Mouse (Mus musculus) retina, postnatal 1 day (tissue): ENCODE data around the gene Fbn1.

Experiments used
- DNase-seq: peaks from one replicate; pipeline ENCODE4 v3.0.0-alpha.2; 2012

Fbn1 gene

GRCm38 (mm10) chr2:125507893-125508292 lies at the start of gene Fbn1:
Gene Fbn1, minus strand, starts transcription at chr2:125507993.
- no peak for DNase-seq

- no peak for DNase-seq
Measured at GRCm38 (mm10) chr2:125555830-125556229, 48.0 kb upstream of the Fbn1 start.

GRCm38 (mm10) chr2:125548806-125549578 lies 41.2 kb upstream of the Fbn1 start:
- no peak for DNase-seq

GRCm38 (mm10) chr2:125544986-125545385 lies 37.2 kb upstream of the Fbn1 start:
- DNase-seq: no peak

GRCm38 (mm10) chr2:125543646-125544045 lies 35.9 kb upstream of the Fbn1 start:
- DNase-seq: no peak

- no peak for DNase-seq
Measured at GRCm38 (mm10) chr2:125541451-125541850, 33.7 kb upstream of the Fbn1 start.

GRCm38 (mm10) chr2:125540579-125540978 lies 32.8 kb upstream of the Fbn1 start:
- DNase-seq: no peak

- no peak for DNase-seq
Measured at GRCm38 (mm10) chr2:125539640-125540039, 31.8 kb upstream of the Fbn1 start.

- peak; percentile 27 for DNase-seq
Measured at GRCm38 (mm10) chr2:125530665-125531064, 22.9 kb upstream of the Fbn1 start.

GRCm38 (mm10) chr2:125526566-125526965 lies 18.8 kb upstream of the Fbn1 start:
- no peak for DNase-seq

- DNase-seq: no peak
Measured at GRCm38 (mm10) chr2:125525484-125525883, 17.7 kb upstream of the Fbn1 start.

- DNase-seq: no peak
Measured at GRCm38 (mm10) chr2:125516594-125516993, 8.8 kb upstream of the Fbn1 start.

- no peak for DNase-seq
Measured at GRCm38 (mm10) chr2:125515291-125516057, 7.7 kb upstream of the Fbn1 start.

- no peak for DNase-seq
Measured at GRCm38 (mm10) chr2:125514391-125514790, 6.6 kb upstream of the Fbn1 start.

GRCm38 (mm10) chr2:125512544-125512943 lies 4.8 kb upstream of the Fbn1 start:
- DNase-seq: no peak

- DNase-seq: no peak
Measured at GRCm38 (mm10) chr2:125511898-125512297, 4.1 kb upstream of the Fbn1 start.

GRCm38 (mm10) chr2:125510752-125511151 lies 3.0 kb upstream of the Fbn1 start:
- no peak for DNase-seq

- DNase-seq: no peak
Measured at GRCm38 (mm10) chr2:125508381-125508780, 588 bp upstream of the Fbn1 start.

GRCm38 (mm10) chr2:125506316-125507054 lies 1.3 kb downstream of the Fbn1 start:
- DNase-seq: no peak

GRCm38 (mm10) chr2:125505746-125506315 lies 2.0 kb downstream of the Fbn1 start:
- peak; percentile 77 for DNase-seq

- DNase-seq: peak; percentile 60
Measured at GRCm38 (mm10) chr2:125505006-125505745, 2.6 kb downstream of the Fbn1 start, which contains the start of gene Gm9913. Gene Gm9913, plus strand, starts transcription at chr2:125505089.

GRCm38 (mm10) chr2:125501526-125501925 lies 6.3 kb downstream of the Fbn1 start:
- no peak for DNase-seq
